Mouse (Mus musculus): ENCODE measurements around the gene Itga2. TPM values are rescaled to one million over a fixed set of nuclear protein-coding genes. Genes with fewer than 3 reads are reported as not detected.

Gene Itga2
- total RNA-seq, 2 experiments from 2014 or later, result 1.1 to 1.5 TPM

DNA sequence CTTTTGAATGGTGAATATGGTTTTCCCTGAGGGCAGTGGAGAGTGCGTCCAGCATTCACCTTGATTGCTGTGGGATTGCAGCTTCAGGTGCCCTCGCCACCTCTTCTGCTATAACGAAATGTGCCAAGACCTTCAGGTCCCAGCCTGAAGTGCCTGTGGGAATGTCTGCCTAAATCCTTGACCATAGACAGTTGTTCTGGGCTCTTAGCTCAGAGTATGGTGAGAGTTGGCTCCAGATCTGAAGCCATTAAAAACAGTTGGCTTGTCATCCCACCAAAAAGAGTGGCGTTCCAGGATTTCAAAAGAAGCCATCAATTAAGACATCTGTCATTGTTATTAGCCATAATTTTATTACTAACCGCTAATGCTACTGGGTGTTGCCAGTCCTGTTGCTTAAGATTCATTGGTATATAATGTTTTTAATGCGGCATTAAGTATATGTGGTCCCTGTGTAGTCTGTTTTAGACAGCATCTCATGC, 106.5 kb downstream of the Itga2 start:
- no peak for DNase-seq (ENCODE audit: low spot score in 2 of 2)

DNA sequence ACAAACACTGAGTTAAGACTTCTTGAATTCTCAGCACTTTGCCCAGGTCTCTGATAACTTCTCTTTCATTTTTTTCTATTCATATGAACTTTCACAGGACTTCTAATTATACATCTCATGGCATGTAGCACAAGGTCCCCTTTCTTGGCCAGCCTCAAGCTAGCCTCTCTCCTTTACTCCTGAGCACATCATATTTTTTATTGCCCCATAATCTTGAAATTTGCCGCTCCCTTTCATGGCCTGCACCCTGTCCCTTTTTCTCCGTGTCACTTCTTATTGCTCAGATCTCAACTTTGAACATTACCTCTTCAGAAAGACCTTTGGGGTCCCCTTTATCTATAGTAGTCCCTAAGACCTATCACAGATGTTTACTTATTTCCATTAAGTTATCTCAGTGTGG, 109.0 kb downstream of the Itga2 start:
- no peak for DNase-seq (ENCODE audit: low spot score in 2 of 2)

DNA sequence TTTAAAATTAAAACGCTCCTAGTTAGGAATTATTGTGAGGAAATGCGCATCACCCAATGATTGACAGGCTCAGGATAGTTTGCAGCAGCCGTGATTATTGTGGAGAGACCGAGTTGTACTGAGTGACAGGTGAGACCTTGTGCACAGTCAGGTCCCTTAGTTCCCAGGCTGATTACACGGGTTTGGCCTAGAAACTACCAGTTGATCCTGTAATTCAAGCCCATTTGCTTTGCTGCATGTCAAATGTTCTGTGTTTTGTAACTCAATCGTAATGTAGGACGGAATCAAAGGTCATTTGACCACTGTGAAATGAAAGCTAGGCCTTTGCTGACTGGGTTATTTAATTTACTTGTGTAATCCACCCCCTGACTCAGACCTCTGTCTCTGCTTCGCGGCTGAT, 113.4 kb downstream of the Itga2 start:
- peak in 1 of 2 experiments; percentile 34 for DNase-seq (ENCODE audit: low spot score in 2 of 2)

DNA sequence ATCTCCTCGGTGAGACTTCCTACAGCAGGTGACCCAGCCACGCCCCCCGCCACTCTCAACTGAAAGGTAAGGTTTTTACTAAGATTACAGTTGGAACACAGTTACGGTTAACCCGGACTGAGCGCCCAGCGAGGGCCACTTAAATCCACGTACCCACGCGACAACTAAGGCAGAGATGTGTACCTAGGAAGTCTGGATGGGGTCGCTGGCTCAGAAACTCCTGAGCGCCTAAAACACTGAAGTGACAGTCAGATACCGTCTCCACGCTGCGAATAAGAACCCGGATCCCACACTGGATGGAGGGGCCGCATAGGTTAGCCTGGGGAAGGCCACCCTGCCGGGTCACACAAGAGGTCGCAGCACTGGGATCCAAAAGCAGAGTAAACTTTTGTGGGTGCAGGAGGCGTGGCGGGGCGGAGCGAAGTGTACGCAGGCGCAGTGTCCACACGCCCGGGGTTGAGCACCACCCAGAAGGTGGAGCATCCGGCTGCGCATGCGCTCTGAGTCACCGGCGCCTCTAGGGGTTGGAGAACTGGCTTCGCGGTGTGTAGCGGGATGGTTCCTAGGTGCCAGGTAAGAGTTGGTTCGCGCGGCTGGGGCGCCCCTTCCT, 114.0 kb downstream of the Itga2 start, which contains the start of gene Mocs2:
Gene Mocs2 (plus strand): TSS at position 486 of the 610 bp plus-strand sequence.
- DNase-seq (ENCODE audit: low spot score in 2 of 2), result peak; percentile 95 to 98

DNA sequence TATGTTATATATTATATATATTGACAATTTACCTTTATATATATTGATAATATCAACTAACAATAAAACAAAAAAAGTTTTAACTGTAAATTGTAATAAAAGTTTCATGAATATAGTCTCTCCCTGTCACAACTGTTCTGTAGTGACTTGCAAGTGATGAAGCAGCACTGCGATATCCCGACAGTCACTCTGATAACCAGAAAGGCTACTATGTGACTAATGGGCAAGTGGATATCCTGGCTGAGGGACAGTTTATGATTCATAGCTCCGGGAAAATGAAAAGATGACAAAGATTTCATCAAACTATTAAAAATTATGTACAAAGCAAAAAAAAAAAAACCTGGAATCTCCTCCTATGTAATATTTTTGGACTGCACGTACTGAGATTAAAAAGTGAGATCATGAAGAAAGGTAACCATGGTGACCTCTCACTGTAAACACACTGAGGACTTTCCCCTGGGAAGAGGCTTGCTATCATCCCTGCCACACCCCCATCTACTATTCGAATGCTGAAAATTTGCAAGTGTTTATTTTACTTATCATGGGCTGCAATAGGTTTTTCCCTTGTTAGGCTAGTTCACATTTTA, 122.2 kb downstream of the Itga2 start:
- no peak for DNase-seq (ENCODE audit: low spot score in 2 of 2)

DNA sequence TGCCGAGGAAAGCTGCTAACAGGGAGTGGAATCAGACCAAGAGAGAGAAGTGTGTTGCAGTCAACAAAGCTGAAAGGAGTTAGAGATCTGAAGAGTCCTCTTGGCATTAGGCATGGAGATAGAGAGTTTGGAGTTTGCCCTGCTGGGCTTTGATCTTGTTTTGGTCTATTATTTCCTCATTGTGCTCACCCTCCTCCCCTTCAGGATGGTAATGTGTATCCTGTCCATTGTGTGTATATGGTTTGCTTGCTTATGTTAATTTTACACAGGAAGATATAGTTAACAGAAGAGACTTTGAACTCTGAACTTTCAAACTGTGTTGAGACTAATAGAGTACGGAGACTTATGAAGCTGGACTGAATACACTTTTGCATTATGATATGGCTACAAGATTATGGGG, 128.9 kb downstream of the Itga2 start:
- no peak for DNase-seq (ENCODE audit: low spot score in 2 of 2)

DNA sequence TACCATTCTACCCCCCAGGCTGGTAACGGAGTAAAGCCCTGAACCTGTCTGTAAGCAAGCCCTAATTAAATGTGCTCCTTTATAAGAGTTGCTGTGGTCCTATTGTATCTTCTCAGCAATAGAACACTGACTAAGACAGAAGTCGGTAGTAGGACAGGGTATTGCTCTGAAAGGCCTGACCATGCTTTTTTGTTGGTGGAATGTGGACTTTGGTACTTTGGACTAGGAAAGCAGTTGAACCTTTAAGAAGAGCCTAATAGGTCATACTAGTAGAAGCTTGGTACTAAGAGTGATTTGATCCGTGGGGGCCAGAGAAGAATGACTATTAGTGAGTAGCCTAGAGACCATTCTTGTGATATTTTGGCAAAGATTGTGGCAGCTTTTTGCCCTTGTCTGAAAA, 130.0 kb downstream of the Itga2 start:
- no peak for DNase-seq (ENCODE audit: low spot score in 2 of 2)

DNA sequence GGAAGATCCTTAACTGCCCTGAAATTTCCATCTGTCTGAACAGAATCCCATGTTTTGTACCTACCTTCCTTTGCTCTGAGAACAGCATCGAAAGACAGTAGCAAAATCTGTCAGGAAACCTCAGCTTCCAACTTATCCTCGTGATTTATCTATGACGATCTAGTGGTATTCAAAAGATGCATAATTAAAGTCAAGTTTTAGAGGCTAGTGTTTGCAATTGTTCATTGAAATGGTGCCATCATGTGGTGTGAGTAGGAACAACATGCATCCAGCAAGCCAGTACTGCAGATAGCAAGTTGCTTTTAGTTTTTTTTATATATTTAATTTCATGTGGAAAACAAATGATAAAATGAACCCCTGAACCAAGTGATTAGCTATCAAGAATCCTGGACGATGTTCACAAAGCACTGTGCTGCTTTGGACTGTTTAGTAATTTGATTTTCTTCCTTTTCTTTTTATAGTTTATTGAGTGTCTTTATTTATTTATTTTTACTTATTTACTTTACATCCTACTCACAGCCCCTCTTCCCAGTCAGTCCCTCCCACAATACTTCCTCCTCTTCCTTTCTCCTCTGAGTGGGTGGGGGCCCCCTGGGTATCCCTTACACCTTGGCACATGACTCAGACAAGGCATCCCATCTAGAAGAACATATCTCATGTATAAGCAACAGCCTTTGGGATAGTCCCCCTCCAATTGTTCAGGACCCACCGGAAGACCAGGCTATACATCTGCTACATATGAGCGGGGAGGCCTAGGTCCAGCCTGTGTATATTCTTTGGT, 138.5 kb downstream of the Itga2 start:
- peak; percentile 40 to 58 for DNase-seq (ENCODE audit: low spot score in 2 of 2)

DNA sequence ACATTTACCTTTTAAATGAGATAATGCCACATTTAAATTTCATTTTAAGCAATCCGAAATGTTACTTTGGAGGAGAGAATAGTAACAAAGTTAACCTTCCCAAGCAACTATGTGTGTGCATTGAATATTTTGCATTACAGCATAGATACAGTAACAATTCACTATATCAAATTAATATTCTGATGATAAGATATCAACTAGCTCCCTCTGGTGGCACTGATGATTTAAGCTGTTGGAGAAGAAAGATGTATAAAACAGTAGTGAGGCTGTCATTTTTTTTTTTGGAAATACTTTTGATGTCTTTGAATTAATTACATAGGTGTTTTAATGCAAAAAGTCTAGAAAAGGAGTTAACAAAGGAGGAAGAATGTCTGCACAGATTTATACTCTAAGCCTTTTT, 140.4 kb downstream of the Itga2 start:
- no peak for DNase-seq (ENCODE audit: low spot score in 2 of 2)

Other genes with a start within 250 kb of the Itga2 start
- gene Mocs2, start 113.9 kb downstream of the Itga2 start, total RNA-seq (2021), result 100 to 1,000 TPM; 135 to 156 TPM
- gene Pelo, start 158.1 kb upstream of the Itga2 start, total RNA-seq (2021), result 10 to 100 TPM; 24.2 to 25.5 TPM
- 1 to 10 TPM; 6.5 to 6.8 TPM for gene Gm49395, start 169.8 kb upstream of the Itga2 start, total RNA-seq (2021)
- 10 to 100 TPM; 26.3 to 27.6 TPM for gene Itga1, start 169.9 kb upstream of the Itga2 start, total RNA-seq (2021)

Data from adrenal gland, adult 18-20 months (tissue).